Mouse (Mus musculus) erythroid progenitor cell, adult 5-6 weeks (primary cell): ENCODE results near the gene AC161166.1. TPM values are rescaled to one million over a fixed set of nuclear protein-coding genes. Genes with fewer than 3 reads are reported as not detected.
"Not testable (repeated sequence)": the region's sequence is repeated elsewhere in the genome, so short reads cannot be mapped to it uniquely, and the experiment has no call there.

Experiments used
- ATAC-seq: replicated peaks from 2 replicates; pipeline ENCODE4 v1.8.0; 2016; ENCODE audit warnings: moderate number of reproducible peaks, mild to moderate bottlenecking, moderate TSS enrichment, inconsistent platforms; ENCODE audit not compliant: poor library complexity, low FRiP score, severe bottlenecking
- total RNA-seq, 2 experiments: library from RNA; stranded (forward) in 1 of 2; stranded (reverse) in 1 of 2; fragments of 150-400 nt in 1 of 2; fragments of 186-747, 209-891 nt in 1 of 2; gene quantifications; 2 replicates each; pipeline versions ENCODE4 v1.2.3 to v1.2.4; 2015 to 2017; ENCODE audit warnings: low replicate concordance in 2 of 2

Gene AC161166.1
- total RNA-seq, 2 experiments from 2014 or later: not detected

GRCm38 (mm10) chr7:24499856-24500577 is 12.2 kb downstream of the AC161166.1 start:
- ATAC-seq: no peak; the same call in 1 of the 2 replicates

- no peak for ATAC-seq
Measured at GRCm38 (mm10) chr7:24488303-24488702, 24.0 kb downstream of the AC161166.1 start.

GRCm38 (mm10) chr7:24487403-24487802 is 24.9 kb downstream of the AC161166.1 start:
- no peak for ATAC-seq

- ATAC-seq: no peak
Measured at GRCm38 (mm10) chr7:24486654-24487130, 25.6 kb downstream of the AC161166.1 start.

GRCm38 (mm10) chr7:24485481-24485880 is 26.8 kb downstream of the AC161166.1 start:
- no peak for ATAC-seq

DNA sequence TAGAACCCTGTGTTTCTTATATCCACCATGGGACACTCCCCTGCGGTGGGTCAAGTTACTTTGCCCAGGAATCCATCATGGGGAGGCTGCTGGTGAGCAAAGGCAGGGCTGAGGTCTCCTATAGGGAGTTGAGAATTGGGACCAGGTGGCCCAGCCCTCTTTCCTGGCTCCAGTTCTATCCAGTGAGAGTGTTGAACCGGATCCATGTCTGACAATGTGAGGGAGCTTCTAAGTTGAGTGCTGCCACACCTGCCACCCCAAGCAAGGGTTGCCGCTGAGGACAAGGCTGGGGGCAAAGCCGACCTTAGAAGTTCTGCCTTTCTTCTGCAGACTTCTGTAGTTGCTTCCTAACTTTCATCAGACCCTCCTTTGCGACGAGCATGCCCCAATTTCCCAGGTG is 29.0 kb downstream of the AC161166.1 start:
- not testable (repeated sequence) for ATAC-seq

DNA sequence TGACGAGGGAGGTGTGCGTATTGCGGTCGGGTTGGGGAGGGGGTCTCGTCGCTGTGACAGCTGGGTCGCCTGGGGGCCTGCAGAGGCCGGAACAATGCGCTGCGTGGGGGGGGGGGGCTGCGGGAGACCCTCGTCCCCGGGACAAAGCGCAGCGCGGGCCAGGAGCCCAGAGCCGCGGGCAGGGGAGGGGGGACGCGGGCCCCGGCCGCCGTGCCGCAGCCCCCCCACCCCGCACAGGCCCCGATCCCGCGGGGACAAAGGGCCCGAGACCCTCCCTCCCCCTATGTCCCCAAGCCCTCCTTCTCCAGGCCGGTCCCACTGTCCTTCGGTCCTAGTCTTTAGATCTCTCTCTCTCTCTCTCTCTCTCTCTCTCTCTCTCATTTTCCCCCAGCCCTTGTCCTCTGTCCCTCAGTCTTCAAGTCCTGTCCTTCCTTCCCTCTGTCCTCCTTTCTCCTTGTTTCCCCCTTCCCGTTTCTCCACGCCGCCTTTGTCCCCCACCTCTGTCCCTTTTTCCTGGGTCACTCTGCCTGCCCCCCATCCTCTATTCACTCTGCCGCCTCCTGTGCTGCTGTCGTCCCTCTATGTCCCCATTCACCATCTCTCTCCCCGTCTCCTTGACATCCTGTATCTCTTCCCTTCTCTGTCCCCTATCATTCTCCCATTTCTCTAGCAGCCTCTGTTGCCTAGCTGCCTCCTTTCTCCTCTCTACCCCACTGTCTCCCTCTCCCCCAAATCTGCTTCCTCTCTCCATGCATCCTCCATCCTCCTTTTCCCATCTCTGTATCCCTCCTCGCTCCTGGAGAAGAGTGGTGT is 29.8 kb downstream of the AC161166.1 start:
- no peak for ATAC-seq

- ATAC-seq: no peak; the same call in 1 of the 2 replicates
Measured at GRCm38 (mm10) chr7:24481474-24482207, 30.6 kb downstream of the AC161166.1 start, which contains the start of gene Cadm4. Gene Cadm4, plus strand, starts transcription at chr7:24482023.

DNA sequence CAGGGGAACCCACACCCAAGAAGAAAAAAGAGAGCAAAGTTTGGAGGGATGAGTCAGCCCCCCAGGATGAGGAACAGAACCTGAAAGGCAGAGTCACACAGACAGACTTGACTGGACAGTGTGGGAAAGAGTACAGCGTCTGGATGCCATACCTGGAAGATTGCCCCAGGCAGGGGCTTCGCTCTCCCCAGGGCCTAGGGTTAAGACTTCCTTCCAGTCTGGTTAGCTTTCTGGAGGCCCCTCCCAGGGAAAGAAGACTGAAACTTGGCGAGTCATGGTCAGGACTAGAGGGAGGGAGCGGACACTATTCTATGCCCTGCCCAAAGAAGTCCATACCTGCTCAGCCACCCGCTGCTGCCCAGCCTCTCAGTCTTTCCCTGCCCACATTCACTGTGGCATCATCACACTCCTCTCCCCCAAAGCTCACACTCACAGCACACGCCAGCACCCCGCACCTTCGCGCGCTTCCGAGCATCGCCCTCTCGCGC is 31.2 kb downstream of the AC161166.1 start:
- ATAC-seq: no peak

DNA sequence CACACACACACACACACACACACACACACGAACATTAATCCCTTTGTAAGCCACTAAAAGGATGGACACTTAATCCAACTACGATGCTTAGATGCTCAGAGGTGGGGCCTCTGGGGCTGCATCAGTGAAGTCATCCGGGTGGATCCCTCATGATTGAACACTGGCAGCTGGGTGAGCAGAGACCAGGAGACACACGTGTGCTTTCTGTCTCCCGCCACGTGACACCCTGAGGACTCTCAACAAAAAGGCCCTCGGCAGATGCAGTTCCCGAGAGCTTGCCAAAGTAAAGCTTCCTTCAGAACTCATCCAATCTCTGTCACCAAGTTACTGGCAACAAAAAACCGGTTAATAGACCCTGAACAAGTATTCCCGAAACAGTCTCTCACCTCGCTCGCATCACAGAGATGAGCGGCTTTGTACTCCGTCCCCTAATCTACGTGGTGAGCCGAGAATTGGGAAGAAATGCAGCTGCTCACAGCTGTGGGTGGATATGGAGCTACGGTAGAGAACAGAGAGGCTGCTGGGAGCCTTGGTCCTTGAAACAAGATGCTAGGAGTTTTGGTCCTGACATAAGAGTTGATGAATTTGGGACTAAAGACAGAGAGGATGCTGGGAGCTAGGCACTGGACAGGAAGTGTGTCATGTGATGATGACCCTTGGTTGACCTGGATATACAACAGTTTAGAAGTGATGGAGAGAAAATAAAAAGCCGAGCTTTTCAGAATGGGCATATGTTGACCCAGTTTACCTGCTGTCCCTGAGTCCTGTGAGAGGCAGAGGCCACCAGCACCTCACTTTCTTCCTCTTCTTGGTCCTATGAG is 31.9 kb downstream of the AC161166.1 start:
- ATAC-seq: no peak

GRCm38 (mm10) chr7:24479685-24480084 is 32.6 kb downstream of the AC161166.1 start:
- no peak for ATAC-seq

GRCm38 (mm10) chr7:24478911-24479310 is 33.3 kb downstream of the AC161166.1 start:
- no peak for ATAC-seq

DNA sequence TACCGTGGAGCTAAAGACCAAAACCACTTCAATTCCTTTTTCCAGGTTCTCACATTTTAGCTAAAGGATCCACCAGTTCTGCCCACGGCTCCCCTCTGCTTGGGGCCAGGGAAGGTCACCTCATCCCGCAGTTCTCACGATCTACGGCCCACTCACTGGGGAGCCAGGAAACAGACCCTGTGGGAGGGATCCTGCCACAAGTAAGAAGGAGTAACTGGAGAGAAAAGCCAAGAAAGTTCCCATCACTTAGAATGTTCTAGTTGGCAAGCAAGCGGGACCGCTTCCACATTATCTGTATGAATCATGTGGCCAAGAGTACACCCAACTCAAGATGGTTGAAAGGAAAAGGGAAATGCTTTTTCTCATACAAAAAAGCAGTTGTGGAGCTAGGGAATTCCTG is 35.4 kb downstream of the AC161166.1 start:
- no peak for ATAC-seq

GRCm38 (mm10) chr7:24476338-24476737 is 35.9 kb downstream of the AC161166.1 start:
- ATAC-seq: no peak

GRCm38 (mm10) chr7:24474811-24475506 is 37.3 kb downstream of the AC161166.1 start:
- ATAC-seq: no peak

GRCm38 (mm10) chr7:24473913-24474529 is 38.2 kb downstream of the AC161166.1 start:
- ATAC-seq: 0 out of 2 replicates have a peak, but pooled peaks have one; percentile 59

DNA sequence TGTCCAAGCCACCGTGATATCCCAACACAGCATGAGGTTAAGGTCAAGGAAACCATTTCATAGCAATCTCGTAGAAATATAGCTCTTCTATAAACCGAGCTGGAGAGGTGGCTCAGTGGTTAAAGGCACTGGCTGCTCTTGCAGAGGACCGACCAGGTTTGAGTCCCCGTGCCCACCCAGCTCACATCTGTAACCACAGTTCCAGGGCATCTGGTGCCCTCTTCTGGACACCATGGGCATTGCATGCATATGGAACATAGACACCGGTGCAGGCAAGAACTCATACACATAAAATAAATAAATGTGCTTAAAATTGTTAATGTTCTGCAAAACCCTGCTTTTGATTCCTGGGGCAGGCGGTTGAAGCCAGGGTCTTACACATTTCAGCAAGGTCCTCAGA is 39.3 kb downstream of the AC161166.1 start:
- ATAC-seq: no peak

DNA sequence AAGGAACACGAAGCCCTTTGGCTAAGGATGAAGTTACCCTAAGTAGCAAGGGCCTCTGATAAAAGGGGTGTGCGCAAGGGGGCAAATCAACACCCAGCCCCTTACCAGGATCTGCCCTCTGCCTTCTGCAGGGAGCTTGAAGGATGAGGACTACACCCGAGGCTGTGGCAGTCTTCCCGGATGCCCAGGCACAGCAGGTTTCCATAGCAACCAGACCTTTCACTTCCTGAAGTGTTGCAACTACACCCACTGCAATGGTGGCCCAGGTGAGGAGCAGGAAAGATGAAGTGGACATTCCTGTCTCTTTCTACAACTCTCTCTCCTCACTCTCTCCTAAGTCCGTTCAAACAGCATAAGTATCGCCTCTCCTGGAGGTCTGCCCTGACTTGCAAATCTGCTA is 39.8 kb downstream of the AC161166.1 start:
- no peak for ATAC-seq
